Mouse (Mus musculus): Measurements from ENCODE around the gene Kcnip1. TPM values are rescaled to one million over a fixed set of nuclear protein-coding genes. Genes with fewer than 3 reads are reported as not detected.

The Kcnip1 gene
- polyA plus RNA-seq, 2 experiments = 0.10 to 0.25 TPM

DNA sequence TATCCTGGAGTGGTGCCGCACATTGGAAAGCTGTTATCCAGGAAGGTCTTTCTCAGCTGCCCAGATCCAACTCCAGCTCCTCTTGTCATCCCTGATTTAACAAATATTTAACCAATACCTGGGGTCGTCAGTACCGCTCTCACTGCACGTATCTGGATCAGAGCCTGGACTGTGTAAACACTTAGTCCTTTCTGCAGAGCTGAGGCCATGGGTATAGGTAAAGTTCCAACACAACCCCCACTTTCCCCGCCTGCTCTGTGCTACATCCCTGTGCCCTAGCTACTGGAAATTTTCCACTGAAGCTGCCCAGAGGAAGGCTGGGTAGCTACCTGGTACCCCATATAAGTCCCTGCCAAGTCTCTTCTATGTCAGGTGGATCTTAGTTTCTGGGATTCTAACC, 3.0 kb downstream of the Kcnip1 start:
- H3K4me2 ChIP-seq (ENCODE audit: low read depth) = no peak overlapping the region
- H3K4me1 ChIP-seq (replicated peaks; ENCODE audit: control insufficient read depth in 2 of 2, insufficient read depth in 2 of 2, low read length in 1 of 2) = peaks cover 0 to 5% of the 10 kb centered on the region in 2 experiments; a peak in 1 of 4 replicates
- no peak overlapping the region for H3K9ac ChIP-seq (replicated peaks)
- ATAC-seq (ENCODE audit: insufficient read depth) (no peak), DNase-seq (ENCODE audit: low read depth in 3 of 3, low spot score in 3 of 3) (no peak)
- no peaks in the 10 kb centered on the region for H3K27me3 ChIP-seq (ENCODE audit: control insufficient read depth, insufficient read depth, low read length)
- 53% methylated on average over 5 of the region's 5 CpGs for WGBS (ENCODE audit: insufficient replicate concordance)
- H3K36me3 ChIP-seq (replicated peaks; ENCODE audit: control insufficient read depth, insufficient read depth, low read depth) = no peaks in the 10 kb centered on the region
- H3K4me3 ChIP-seq (ENCODE audit: insufficient read depth in 1 of 2, low read depth in 2 of 2, low read length in 2 of 2) = no peak overlapping the region
- H3K9me3 ChIP-seq (ENCODE audit: control insufficient read depth, low read length) = no peaks in the 10 kb centered on the region
- H3K27ac ChIP-seq = no peak overlapping the region
- TF ChIP-seq CTCF (IDR thresholded peaks at IDR 0.05; ENCODE audit: low read depth) = no peak

DNA sequence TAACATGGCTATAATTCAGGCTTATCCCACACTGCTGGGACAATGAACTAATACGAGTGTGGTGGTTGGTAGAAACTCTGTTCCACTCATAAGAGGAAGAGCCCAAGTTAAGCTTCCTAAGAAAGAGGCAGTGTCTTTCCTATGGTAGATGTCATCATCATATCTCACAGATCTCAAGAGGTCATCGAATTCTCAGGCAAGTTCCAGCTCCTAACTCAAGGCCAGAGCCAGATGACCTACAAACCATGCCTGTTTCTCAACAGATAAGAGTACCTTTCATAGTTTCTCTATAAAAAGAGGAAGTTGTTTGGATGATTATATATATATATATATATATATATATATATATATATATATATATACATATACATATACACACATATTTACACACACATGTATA, 6.4 kb downstream of the Kcnip1 start:
- ATAC-seq (ENCODE audit: insufficient read depth) = no peak
- H3K9ac ChIP-seq (replicated peaks) = no peak overlapping the region
- WGBS (ENCODE audit: insufficient replicate concordance) = 23% methylated on average over 2 of the region's 2 CpGs

DNA sequence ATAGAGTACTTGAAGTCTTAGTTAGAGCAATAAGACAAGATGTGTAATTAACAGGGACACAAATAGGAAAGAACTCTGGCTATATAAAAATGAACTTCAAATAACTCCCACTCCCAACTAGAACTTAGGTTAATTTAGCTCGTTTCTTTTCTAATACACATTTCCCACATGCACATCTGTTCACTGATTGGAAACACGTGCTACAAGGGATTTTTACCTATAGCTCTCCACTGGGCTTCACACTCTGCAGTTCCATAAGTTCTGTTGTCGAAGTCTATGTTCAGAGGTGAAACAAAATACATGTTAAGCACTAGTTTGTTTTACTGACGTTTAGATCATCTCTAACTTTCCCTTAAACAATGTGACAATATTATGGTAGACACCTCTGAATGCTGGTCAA, 12.8 kb downstream of the Kcnip1 start:
- Histone ChIP-seq H3K9me3 (ENCODE audit: control insufficient read depth, low read length) (no peaks in the 10 kb centered on the region), H3K4me3 (ENCODE audit: insufficient read depth in 1 of 2, low read depth in 2 of 2, low read length in 2 of 2) (no peak overlapping the region), H3K27ac (no peak overlapping the region), H3K27me3 (ENCODE audit: control insufficient read depth, insufficient read depth, low read length) (no peaks in the 10 kb centered on the region), H3K36me3 (replicated peaks; ENCODE audit: control insufficient read depth, insufficient read depth, low read depth) (no peaks in the 10 kb centered on the region), H3K9ac (replicated peaks) (no peak overlapping the region), H3K4me1 (replicated peaks; ENCODE audit: control insufficient read depth in 2 of 2, insufficient read depth in 2 of 2, low read length in 1 of 2) (no peaks in the 10 kb centered on the region), H3K4me2 (ENCODE audit: low read depth) (no peak overlapping the region)
- TF ChIP-seq EP300 (IDR thresholded peaks at IDR 0.05; ENCODE audit: low read depth) (no peak), CTCF (IDR thresholded peaks at IDR 0.05; ENCODE audit: low read depth) (no peak)
- DNase-seq (ENCODE audit: low read depth in 3 of 3, low spot score in 3 of 3) (no peak), ATAC-seq (ENCODE audit: insufficient read depth) (no peak)
- 46% methylated on average over 4 of the region's 4 CpGs for WGBS (ENCODE audit: insufficient replicate concordance)

More for the DNA sequence above, 6.4 kb downstream of the Kcnip1 start:
- no peak for DNase-seq (ENCODE audit: low read depth in 3 of 3, low spot score in 3 of 3)
- Histone ChIP-seq H3K4me2 (ENCODE audit: low read depth) (no peak overlapping the region), H3K9me3 (ENCODE audit: control insufficient read depth, low read length) (no peaks in the 10 kb centered on the region), H3K4me3 (ENCODE audit: insufficient read depth in 1 of 2, low read depth in 2 of 2, low read length in 2 of 2) (no peak overlapping the region), H3K4me1 (replicated peaks; ENCODE audit: control insufficient read depth in 2 of 2, insufficient read depth in 2 of 2, low read length in 1 of 2) (peaks cover 0 to 3% of the 10 kb centered on the region in 2 experiments; a peak in 1 of 4 replicates), H3K36me3 (replicated peaks; ENCODE audit: control insufficient read depth, insufficient read depth, low read depth) (no peaks in the 10 kb centered on the region), H3K27me3 (ENCODE audit: control insufficient read depth, insufficient read depth, low read length) (no peaks in the 10 kb centered on the region), H3K27ac (no peak overlapping the region)
- TF ChIP-seq EP300 (IDR thresholded peaks at IDR 0.05; ENCODE audit: low read depth) (no peak), CTCF (IDR thresholded peaks at IDR 0.05; ENCODE audit: low read depth) (no peak)

DNA sequence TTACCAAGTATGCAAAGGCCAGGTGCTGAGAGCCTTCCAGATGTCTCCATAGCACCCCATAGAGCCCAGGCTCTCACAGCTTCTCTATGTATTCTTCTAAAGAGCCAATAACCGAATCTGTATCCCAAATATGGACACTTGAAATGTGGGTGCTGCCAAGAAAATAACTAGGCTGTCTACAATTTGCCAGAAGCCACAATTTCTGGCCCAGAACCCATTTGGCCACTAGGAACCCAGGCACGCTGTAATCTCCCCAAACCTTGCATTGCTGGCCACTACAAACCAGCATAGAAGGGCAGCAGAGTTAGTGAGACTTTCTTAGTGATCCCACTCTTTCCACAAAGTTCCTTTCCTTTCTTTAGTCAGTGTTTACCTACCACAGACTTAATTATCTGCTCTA, 17.8 kb downstream of the Kcnip1 start:
- H3K4me2 ChIP-seq (ENCODE audit: low read depth) = no peak overlapping the region
- no peak for TF ChIP-seq EP300 (IDR thresholded peaks at IDR 0.05; ENCODE audit: low read depth)
- TF ChIP-seq CTCF (IDR thresholded peaks at IDR 0.05; ENCODE audit: low read depth) = no peak
- H3K27ac ChIP-seq = no peak overlapping the region
- H3K36me3 ChIP-seq (replicated peaks; ENCODE audit: control insufficient read depth, insufficient read depth, low read depth) = no peaks in the 10 kb centered on the region
- ATAC-seq (ENCODE audit: insufficient read depth) (no peak), DNase-seq (ENCODE audit: low read depth in 3 of 3, low spot score in 3 of 3) (no peak)
- no peaks in the 10 kb centered on the region for H3K27me3 ChIP-seq (ENCODE audit: control insufficient read depth, insufficient read depth, low read length)
- H3K4me1 ChIP-seq (replicated peaks; ENCODE audit: control insufficient read depth in 2 of 2, insufficient read depth in 2 of 2, low read length in 1 of 2) = no peaks in the 10 kb centered on the region
- no peaks in the 10 kb centered on the region for H3K9me3 ChIP-seq (ENCODE audit: control insufficient read depth, low read length)
- WGBS (ENCODE audit: insufficient replicate concordance) = 61% methylated on average over 2 of the region's 2 CpGs
- H3K9ac ChIP-seq (replicated peaks) = no peak overlapping the region
- H3K4me3 ChIP-seq (ENCODE audit: insufficient read depth in 1 of 2, low read depth in 2 of 2, low read length in 2 of 2) = no peak overlapping the region

DNA sequence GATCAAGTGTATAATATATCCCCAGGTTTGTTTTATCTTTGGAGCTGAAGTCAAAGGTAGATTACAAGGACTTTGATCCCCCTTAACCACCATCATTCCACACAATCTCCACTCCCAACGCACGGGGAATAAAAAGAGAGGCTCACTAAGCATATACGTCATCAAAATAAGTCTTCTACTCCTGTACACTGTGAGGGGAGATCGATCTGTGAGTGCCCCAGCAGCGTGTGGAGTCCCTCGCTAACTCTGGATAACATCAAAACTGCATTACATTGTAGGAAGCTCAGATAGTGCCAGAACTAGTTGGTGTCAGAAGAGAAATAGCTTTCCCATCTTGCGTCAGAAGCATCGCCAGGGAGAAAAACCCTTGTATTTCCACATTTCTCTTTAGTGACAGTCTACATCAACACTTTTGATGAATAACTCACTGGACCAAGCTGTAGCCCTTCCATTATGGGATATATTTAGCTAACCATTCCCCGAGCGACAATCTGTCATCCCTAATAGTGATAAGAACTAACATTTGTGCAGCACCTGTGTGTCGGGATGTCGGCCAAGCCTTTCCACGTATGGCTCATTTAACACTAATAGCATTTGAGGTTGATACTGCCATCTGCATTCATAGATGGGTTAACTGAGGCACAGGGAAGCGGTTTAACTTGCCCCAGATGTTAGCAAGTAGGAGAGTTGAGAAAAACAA, 18.5 kb downstream of the Kcnip1 start:
- DNase-seq (ENCODE audit: low read depth in 3 of 3, low spot score in 3 of 3) = no peak
- no peaks in the 10 kb centered on the region for H3K27me3 ChIP-seq (ENCODE audit: control insufficient read depth, insufficient read depth, low read length)
- no peak overlapping the region for H3K9ac ChIP-seq (replicated peaks)
- H3K4me2 ChIP-seq (ENCODE audit: low read depth) = no peak overlapping the region
- no peak overlapping the region for H3K27ac ChIP-seq
- ATAC-seq (ENCODE audit: insufficient read depth) = no peak
- H3K4me1 ChIP-seq (replicated peaks; ENCODE audit: control insufficient read depth in 2 of 2, insufficient read depth in 2 of 2, low read length in 1 of 2) = no peaks in the 10 kb centered on the region
- no peaks in the 10 kb centered on the region for H3K36me3 ChIP-seq (replicated peaks; ENCODE audit: control insufficient read depth, insufficient read depth, low read depth)
- 70% methylated on average over 14 of the region's 14 CpGs for WGBS (ENCODE audit: insufficient replicate concordance)
- no peaks in the 10 kb centered on the region for H3K9me3 ChIP-seq (ENCODE audit: control insufficient read depth, low read length)
- H3K4me3 ChIP-seq (ENCODE audit: insufficient read depth in 1 of 2, low read depth in 2 of 2, low read length in 2 of 2) = no peak overlapping the region
- no peak for TF ChIP-seq CTCF (IDR thresholded peaks at IDR 0.05; ENCODE audit: low read depth)
- no peak for TF ChIP-seq EP300 (IDR thresholded peaks at IDR 0.05; ENCODE audit: low read depth)

All from liver, embryonic 14.5 days (tissue).